Mouse (Mus musculus) urinary bladder, adult 2 months (tissue): ENCODE data around the gene Egln3. TPM values are rescaled to one million over a fixed set of nuclear protein-coding genes. Genes with fewer than 3 reads are reported as not detected.

ENCODE experiments used
- DNase-seq: peaks from one replicate; pipeline ENCODE4 v3.0.0; 2022; ENCODE audit warnings: low spot score
- polyA plus RNA-seq: library from polyadenylated mRNA; depleted of rRNA; stranded (reverse); fragments of >200 nt; gene quantifications from 2 replicates; pipeline ENCODE4 v1.2.3, GENCODE M21; 2012

Gene Egln3
- polyA plus RNA-seq, 1 experiment = 41.7 TPM

DNA sequence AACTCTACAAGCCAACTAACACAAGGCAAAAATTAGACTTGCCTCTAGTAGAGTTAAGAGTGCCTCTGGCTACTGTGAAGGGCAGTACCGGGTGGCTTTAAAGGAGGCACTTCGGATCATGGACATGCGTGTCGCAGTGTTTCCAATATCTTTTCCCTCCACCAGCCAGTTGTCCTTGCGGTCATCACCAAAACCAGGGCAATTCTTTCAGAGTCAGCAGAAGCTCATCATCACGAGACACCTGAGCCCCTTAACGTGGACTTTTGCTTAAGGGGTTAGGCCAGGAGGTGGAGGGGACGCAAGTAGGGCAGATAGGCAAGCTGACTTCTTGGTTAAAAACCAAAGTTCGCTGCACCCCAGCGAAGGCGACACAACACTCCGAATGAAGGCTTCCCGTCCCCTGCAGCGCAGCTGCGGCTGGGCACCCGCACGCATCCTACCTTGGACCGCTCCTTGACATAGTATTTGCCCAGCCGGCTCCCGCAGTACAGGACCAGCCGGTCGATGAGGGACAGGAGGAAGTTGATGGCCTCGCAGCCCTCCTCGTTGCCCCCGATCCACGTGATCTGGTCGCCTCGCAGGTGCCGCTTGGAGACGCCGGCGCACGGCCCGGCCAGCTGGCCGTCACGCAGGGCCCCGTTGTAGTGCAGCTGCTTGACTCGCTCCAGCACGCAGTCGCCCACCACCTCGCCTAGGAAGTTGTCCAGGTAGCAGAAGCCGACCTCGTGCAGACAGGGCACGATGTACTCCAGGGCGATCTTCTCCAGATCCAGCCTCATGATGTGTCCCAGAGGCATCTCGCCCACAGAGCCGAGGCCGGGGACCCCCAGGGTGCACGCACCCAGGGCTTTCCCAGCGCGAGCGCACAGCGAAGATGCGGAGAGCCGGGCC lies 650 bp downstream of the Egln3 start:
- DNase-seq = no peak

DNA sequence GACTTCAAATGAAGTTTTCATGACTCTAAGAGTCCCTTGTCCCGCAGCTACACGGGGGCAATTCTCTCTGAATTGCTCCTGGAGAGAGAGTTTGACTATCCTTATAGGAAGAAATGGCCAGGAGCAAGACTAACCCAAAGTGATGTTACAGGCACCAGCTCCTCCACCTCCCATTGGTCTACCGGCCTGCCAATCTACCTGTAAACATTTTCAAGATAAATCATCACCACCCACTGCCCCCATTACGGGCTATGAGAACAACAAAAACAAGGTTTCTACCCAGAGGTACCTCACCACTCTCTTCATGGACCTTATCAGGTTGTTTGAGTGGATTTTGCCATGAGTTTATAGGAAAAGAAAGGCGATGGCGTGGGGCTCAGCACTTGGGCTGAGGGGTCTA lies 1.4 kb downstream of the Egln3 start:
- DNase-seq = no peak

DNA sequence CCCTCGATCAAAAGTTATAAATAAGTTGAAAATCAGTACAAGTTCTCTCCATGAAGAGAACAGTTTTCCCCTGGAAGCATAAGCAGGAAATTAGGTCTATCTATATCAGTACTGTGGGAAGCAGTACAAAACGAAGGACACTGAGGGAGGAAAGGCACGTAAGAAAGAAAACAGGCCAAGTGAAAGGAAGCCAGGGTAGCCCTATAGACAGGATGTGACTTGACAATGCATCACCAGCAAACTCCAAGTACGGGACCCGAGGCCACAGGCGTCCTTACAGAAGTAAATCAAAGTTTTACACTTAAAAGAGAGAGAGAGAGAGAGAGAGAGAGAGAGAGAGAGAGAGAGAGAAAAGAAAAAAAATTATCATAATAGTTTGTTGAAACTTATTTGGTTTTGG lies 2.8 kb downstream of the Egln3 start:
- no peak for DNase-seq

DNA sequence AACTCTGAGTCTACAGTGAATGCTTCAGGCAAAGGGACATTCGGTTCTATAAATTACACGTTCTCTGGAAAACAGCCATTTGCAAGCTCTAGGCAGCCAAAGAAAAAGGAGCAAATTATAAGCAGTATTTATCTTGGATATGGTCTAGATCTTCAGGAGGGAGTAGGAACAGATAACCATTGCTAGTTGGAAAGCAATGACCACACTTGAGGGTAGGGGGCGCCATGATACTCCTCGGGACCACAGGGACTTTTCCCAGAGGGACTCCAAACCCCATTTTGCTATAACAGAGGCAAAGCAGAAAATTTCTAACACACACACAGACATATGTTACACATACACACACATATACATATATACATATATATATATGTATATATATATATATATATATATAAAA lies 3.5 kb downstream of the Egln3 start:
- DNase-seq = no peak

DNA sequence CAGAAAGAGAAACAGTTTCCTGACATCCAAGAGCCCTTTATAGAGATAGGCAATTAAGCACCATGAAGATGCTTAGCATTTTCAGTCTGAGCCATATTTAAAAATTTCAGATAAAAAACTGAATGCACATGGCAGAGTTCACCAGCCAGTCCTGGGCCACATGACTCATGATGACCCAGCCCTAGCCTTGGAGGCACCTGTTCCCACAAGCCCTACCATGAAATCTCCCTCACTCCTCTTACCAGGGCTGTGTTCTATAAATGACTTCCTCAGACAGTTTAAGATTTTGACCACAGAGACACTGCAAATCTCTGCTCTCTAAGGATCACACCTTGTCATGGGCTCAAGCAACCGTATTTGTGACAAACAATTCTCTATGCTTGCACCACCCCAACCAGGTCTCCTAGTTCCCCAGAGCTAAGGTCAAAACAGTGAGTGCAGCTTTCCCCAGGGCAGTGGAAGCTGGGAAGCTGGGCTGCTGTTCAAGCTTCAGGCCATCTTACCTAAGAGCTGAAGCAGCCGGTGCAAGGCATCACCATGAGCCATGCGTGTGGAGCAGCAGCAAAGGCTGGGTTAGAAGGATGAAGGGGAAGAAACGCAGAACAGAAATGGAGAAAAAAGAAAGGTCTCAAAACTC lies 5.3 kb downstream of the Egln3 start:
- DNase-seq = no peak

DNA sequence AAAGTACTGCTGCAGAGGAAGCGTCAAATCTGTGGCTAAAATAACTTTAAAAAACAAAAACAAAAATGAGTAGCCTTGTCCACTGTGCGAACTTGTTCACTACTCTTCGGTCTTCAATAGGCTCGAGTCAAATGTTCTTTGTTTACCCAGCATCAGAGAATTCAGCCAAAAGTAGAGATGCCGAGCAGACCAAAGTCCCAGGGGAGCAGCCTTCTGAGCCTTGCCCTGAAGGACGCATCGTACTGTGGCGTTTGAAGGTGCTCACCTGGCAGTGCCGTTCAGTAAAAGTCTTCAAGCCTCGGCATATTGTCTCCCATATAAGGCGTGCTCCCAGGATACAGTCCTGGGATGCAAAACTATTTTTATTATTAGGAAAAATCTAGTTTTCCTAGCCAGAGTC lies 5.8 kb downstream of the Egln3 start:
- DNase-seq = no peak

DNA sequence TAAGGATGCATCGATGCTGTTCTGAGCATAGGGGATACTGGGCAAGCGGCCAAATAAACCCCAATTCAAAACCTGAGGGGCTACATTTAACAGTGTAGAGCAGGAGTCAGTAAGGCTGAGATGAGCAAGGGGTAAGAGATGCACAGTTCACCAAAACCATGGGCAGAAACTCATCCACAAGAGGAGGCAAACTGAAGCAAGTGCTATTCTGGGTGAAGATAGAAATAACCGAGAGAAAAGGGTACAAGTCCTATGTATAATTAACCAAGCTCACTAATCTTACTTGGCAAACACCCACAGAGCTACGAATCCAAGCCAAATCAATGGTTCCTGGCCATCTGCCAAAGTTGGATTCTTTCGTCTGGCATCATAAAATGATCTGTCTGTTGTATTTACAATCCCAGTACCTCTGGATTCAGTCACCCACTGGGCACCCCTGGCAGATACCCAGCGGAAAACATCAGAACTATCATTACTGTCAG lies 6.3 kb downstream of the Egln3 start:
- DNase-seq = no peak

DNA sequence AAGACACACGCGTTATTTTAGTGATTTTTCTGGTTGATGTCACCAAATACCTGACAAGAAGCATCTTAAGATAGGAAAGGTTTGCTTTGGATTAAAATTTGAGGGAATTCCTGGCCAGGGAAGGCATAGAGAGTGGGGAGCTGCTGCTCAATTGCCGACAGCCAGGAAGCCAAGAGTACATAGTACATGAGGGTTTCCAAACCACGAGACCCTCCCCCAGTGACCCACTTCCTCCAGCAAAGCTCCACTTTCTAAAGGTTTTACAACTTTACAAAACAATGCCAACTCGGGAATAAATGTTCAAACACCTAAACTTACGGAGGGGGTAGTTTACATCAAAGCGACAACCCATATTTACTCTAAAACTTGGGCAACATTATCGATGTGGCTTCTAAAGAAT lies 6.8 kb downstream of the Egln3 start:
- DNase-seq = no peak

DNA sequence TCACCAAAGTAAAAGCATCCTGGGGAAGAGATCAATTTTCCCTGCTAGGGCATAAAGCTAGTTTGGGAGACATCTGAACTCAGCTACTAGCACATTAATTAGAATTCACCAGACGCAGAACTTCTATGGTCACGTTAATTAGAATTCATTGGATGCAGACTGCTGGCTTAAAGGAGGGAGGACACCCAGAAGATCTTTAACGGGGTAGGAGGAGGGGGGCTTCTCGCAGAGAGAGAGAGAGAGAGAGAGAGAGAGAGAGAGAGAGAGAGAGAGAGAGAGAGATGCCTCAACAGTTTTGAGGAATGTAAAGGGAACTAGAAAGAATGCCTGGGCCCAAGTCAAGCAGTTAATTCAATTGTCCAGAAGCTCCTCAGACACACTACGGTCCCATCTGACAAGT lies 9.5 kb downstream of the Egln3 start:
- DNase-seq = no peak

DNA sequence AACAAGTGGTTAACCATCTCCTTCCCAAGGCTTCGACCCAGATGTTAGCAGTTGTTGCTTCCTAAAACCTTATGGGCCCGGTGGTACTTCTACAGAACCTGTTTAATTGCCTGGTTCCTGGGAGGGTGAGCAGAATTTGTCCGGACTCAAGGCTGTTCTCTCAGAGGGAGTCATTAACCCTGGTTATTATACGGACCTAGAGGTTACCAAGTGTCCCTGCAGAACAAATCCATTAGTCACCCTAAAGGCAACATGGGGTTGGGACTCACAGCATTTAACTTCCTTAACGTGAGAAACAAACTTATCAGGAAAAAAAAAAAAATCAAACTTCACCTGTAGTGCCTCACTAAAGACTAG lies 11.4 kb downstream of the Egln3 start:
- no peak for DNase-seq

DNA sequence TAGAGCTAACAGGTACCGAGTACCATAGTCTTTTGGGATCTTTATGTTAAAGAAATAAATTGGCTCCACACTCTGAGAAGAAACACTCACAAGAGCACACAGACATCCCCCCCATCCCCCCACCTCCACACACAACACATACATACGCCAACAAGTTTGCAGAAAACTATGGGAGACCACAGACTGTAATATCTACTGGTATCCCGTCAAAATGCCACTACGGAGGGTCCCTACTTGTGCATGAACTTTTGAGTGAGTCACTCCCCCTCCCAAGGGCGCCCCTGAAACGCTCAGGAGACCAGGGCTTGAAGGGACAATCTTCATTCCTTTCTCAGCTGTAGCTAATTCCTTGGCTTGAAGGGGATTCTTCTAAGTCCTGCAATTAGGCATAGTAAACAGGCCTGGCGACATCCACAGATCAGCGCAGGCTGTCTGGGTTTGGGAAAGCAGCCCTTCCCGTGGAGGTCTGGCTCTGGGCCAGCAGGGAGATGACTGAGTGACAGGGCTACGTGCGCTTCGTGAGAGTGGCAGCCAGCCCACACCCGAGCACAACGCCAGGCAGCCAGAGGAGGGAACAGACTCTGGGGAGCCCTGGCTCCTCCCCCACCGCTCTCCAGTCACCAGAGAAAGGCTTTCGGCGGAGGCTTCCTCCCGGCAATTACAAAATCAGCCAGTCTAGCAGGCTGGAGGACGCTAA lies 11.9 kb downstream of the Egln3 start:
- DNase-seq = peak; percentile 83

DNA sequence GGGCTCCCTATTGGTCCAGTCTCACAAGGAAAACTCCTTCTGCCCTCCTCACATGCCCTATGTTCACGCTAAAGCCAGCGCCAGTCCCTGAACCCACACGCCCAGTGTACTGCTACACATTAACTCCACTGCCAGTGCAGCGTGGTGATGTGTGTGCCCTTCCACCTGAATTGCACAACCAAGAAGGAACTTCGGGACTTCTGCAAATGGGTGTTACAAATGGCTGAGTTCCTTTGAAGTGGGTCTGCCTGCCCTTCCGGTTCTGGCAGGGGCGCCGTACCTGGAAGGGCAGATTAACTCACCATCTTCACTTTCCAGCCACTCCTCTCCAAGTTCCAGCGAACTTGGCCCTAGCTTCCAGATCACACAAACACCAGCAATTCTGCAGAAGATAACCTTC lies 12.5 kb downstream of the Egln3 start:
- no peak for DNase-seq

DNA sequence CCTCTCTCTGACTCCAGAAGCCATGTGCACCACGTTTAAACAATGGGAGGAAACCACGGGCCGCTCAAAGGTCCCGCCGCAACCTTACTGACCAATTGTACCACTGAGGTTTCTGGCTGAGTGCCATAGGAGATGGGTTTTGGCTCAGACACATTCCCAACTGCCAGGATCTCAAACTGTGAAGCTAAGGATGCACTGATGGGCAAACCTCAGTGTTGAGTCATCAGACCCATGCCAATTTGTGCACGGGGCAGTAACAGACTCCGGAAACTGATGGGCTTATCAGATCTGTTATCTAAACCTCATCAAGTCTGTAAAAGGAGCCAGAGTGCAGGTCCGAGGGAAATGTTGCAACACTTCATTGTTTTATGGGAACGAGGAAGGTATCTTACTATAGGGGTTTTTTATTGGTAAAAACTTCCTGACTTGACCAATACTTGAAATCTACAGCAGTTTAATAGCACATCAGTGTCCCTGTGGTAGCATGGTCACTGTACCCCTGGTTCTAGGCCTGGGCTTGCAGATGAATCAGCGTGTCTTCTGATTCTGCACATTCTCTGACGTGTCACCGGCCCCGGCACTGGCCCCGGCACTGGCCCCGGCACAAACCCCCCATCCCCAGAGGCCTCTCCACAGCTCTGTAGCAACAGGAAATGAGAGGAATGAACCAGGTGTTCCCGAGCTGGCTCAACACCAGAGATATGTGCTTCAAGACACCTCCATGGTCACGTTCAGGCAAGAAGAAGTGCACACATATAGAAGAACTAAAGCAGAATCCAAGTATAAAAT lies 15.7 kb downstream of the Egln3 start:
- no peak for DNase-seq

DNA sequence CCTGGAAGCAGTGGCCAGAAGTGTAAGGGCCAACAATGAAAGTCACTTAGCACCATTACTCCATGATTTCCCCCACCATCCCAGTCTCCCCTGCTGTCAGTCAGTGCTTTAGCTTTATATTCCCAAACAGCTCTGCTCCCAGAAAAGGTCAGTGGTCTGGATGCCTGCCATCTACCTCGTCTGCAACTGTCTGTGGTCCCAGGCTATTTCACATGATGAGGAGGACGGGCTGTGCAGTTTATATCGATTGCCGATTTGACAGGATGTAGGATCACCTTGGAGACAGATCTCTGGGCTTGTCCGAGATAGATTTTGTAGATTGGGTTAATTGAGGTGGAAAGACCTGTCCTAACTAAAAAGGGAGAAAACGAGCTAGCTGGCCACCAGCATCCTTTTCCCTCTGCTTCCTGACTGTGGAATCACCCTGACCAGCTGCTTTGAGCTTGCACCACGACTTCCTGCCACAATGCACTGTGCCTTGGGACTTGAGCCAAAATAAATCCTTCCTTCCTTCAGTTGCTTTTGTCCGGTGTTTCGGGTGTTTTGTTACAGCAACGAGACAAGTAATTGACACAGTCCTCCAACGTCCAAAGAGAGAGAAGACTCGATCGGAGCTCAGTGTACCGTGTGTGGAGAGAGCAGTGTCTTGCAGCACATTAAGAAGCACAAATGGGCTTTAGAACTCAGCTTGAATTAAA lies 16.6 kb downstream of the Egln3 start:
- DNase-seq = no peak

DNA sequence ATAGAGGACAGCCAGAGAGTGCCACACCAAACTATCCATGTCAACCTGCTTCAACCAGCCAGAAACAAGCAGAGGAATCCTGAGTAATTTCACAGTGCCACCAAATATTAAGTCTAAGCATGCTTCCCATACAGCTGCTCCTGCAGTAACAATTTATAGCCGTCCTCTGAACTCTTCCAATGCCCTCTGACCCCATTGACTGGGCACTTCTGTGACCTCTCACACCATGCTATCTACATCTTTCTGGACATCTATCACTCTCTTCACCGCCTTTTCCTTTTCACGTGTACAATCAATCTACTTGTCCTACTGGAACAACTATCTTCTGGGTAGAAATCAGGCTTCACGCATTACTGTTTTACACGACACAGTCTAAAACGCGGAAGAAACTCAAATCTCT lies 19.4 kb downstream of the Egln3 start:
- no peak for DNase-seq

DNA sequence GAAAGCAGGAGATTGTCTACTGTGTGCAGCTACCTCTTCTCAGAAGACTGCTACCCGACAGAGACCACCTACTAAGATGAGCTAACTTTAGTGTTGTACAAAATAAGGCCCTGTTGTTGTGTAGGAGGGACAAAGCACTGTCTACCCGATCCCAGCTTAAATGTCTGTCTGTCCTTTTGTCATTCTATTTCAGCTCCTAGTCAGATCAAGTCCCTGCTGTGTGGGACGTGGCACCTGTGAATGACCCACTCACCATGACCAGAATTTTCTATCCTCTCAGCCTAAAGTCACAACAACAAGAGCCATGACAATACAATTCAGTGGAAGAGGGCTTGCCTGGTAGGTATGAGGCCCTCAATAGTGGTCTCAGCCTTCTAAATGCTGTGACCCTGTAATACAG lies 25.3 kb downstream of the Egln3 start:
- DNase-seq = no peak

DNA sequence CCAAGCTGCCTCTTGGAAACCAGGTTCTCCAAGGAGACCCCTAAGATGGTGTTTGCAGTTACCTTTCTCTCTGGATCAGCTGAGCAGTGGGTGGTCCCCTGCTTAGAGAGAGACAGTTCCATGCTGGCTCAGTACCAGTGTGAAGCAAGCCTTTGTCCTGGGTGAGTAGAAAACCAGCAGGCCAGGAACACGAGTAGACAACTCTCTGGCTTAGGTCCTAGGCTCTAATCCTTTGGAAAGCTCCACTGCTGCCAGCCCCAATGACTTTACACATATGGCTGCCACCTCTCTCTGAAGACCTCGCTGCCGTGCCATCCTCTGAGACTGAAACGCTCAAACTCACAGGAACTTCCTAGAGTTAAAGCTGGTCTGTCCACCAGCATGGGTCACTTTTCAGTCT lies 34.9 kb downstream of the Egln3 start:
- DNase-seq = no peak

DNA sequence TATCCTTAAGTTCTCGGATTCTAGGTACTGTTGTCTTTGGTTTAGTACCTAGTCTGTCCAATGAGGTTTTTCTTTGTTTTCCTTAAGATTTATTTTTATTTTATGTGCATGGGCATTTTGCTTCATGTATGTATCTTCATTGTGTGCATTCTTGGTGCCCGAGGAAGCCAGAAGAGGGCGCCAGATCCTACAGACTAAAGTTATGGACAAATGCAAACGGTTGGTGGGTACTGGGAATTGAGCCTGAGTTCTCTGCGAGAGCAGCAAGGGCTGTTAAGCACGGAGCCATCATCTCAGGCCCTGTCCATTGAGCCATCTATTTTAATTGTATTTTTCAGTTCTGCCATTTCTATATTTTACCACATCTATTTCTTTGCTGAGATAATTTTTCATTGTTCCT lies 35.9 kb downstream of the Egln3 start:
- no peak for DNase-seq

DNA sequence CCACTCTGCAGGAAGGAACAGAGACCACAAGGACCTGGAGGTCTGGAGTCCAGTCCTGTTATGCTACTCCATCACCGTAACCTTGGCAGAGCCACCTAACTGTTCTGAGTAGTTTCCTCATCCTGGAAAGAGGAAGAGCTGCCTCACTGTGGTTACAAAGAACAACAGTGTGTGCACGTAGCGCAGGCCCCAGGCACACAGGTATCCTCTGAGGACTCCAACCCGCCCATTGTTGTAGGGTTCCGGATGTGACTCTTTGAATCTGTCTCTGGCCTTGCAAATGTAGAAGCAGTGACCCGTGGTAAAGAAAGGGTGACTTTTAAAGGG lies 39.0 kb downstream of the Egln3 start:
- no peak for DNase-seq

DNA sequence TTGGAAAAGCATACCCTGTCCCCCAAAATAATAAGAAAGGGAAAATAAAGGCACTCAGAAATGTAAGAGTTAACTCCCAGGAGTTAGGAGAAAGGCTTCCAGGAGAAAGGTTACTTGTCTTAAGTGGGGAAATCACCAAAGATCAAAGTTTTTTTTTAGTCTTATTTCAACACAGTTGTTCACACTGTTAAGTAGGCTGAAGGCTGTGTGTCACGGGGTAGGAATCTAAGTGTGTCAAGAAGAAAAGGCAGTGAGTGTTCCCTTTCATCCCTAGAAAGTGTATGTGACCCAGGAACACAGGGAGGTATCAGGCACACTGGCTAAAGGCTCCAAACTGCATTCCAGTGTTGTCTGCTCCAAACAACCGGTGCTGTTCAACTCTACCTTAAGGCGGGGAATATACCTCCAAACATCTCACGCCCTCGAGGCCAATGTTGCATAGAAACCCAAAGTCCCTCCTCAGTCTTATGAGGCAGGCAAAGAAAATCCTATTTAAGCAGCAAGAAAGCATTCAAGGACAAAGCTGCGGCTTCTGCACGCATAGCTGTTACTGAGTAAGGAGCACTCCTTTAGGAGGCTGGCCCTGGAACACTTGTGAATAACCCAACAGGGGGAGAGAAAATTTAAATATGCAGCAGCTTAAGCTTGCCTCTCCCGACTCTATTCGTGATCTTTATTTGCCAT lies 39.5 kb downstream of the Egln3 start:
- no peak for DNase-seq

DNA sequence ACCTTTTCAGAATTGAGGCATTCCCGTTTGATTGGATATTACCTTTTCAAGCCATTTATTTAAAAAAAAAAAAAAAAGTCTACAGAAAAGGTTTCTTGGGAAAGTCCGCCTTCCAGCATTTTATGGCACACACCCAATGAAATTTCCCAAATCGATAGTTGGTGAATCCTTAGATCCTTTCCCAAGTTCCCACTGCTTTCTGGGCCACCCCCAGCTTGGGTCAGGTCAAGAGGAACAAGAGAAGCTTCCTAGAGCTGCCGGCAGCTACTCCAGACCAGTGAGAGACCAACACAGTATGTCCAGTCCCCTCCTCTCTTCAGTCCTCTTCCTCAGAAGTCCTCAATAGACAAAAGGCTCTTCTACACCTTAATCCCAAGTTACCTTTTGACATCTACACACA lies 40.5 kb downstream of the Egln3 start:
- no peak for DNase-seq
